ENCODE assay signal across 8 mouse cellular contexts in genomic region chr7:142284023-142284591, GRCm38 (mm10). TPM values are rescaled to one million over a fixed set of nuclear protein-coding genes. Genes with fewer than 3 reads are reported as not detected.
A peak's percentile ranks its signal among the peaks of the same experiment; 100 is the strongest.
DNase-seq lines count a peak whose midpoint lies in the region; ATAC-seq and TF ChIP-seq lines count a peak whose summit lies in the region.

No protein-coding gene starts in this region.

- peak overlapping the region; percentile 66 for H3K9ac ChIP-seq in forebrain, embryonic 13.5 days
- H3K9ac ChIP-seq in lung, embryonic 14.5 days: peak overlapping the region; percentile 65

- DNase-seq in G1E (ENCODE audit: low spot score): peak; percentile 11
- peak; percentile 5 for DNase-seq in c-Kit-positive CD71-positive TER-119-positive erythroid progenitor cells, embryonic 14.5 days (ENCODE audit: low spot score)
- peak; percentile 62 to 66 for DNase-seq in heart, postnatal 14 days
- peak; percentile 79 to 87 for DNase-seq in kidney, postnatal 4 days
- DNase-seq in lung, embryonic 14.5 days: peak; percentile 88
- peak; percentile 27 to 42 for DNase-seq in thymus, adult 18-20 months

- TF ChIP-seq CTCF in G1E (IDR thresholded peaks at IDR 0.05; ENCODE audit: low read depth, low read length): no peak
- peak; percentile 39 for TF ChIP-seq CTCF in lung, embryonic 14.5 days (IDR thresholded peaks at IDR 0.05; ENCODE audit: low read depth)

- peak overlapping the region; percentile 72 for H3K27ac ChIP-seq in forebrain, embryonic 13.5 days
- H3K27ac ChIP-seq in lung, embryonic 14.5 days (ENCODE audit: low read depth): peak overlapping the region; percentile 94

- no peaks in the 10 kb centered on the region for H3K9me3 ChIP-seq in G1E (replicated peaks)
- H3K9me3 ChIP-seq in forebrain, embryonic 13.5 days (replicated peaks): no peaks in the 10 kb centered on the region
- H3K9me3 ChIP-seq in lung, embryonic 14.5 days (ENCODE audit: low read depth, low read length): no peaks in the 10 kb centered on the region

- peaks cover 6% of the 10 kb centered on the region; the same call in 1 of the 2 replicates for H3K4me1 ChIP-seq in G1E (ENCODE audit: insufficient read depth, low read depth, low read length)
- peaks cover 14% of the 10 kb centered on the region; the same call in 1 of the 2 replicates for H3K4me1 ChIP-seq in forebrain, embryonic 13.5 days
- no peaks in the 10 kb centered on the region for H3K4me1 ChIP-seq in lung, embryonic 14.5 days (ENCODE audit: insufficient read depth)

- WGBS in forebrain, embryonic 13.5 days: under 1% methylated on average over 38 of the region's 38 CpGs
- WGBS in lung, embryonic 14.5 days: under 1% methylated on average over 38 of the region's 38 CpGs

- H3K4me2 ChIP-seq in forebrain, embryonic 13.5 days: peak overlapping the region; percentile 83
- H3K4me2 ChIP-seq in lung, embryonic 14.5 days: peak overlapping the region; percentile 78

- peaks cover 38% of the 10 kb centered on the region for H3K27me3 ChIP-seq in G1E (ENCODE audit: insufficient read depth, low read length)
- peaks cover 16% of the 10 kb centered on the region for H3K27me3 ChIP-seq in forebrain, embryonic 13.5 days
- no peaks in the 10 kb centered on the region for H3K27me3 ChIP-seq in lung, embryonic 14.5 days (ENCODE audit: insufficient read depth, low read length)

- intact Hi-C loops in heart, postnatal 14 days (cut with DNase I): no loop called here

- H3K36me3 ChIP-seq in G1E (replicated peaks): no peaks in the 10 kb centered on the region
- H3K36me3 ChIP-seq in forebrain, embryonic 13.5 days (ENCODE audit: poor library complexity, severe bottlenecking): no peaks in the 10 kb centered on the region
- H3K36me3 ChIP-seq in lung, embryonic 14.5 days (ENCODE audit: insufficient read depth): no peaks in the 10 kb centered on the region

- peak overlapping the region; percentile 53; the same call in 1 of the 2 replicates for H3K4me3 ChIP-seq in G1E (ENCODE audit: low read depth, low read length)
- peak overlapping the region; percentile 56 for H3K4me3 ChIP-seq in forebrain, embryonic 13.5 days
- H3K4me3 ChIP-seq in lung, embryonic 14.5 days (ENCODE audit: low read depth, low read length): peak overlapping the region; percentile 48

- ATAC-seq in G1E (ENCODE audit: extremely low read depth, insufficient number of reproducible peaks, low FRiP score, poor library complexity, severe bottlenecking): peak; percentile 34
- peak; percentile 80 for ATAC-seq in forebrain, embryonic 13.5 days
- ATAC-seq in lung, embryonic 14.5 days (ENCODE audit: insufficient read depth): peak; percentile 86
- peak; percentile 61 for ATAC-seq in neutrophil, adult 5-6 weeks (ENCODE audit: extremely low read depth, insufficient number of reproducible peaks, low FRiP score, poor library complexity, severe bottlenecking)

RNA-seq across cellular contexts. Expression of gene Gm4559, which starts 9.9 kb away (rescaled TPM):
- total RNA-seq in G1E (2014; fragmentation: Nextera tagmentation) (not detected in 2 replicates), G1E (2017) (not detected in 2 replicates)
- polyA plus RNA-seq in G1E (2012): not detected in 2 replicates
- not detected in 2 replicates for polyA plus RNA-seq in forebrain, embryonic 13.5 days (2015; fragmentation: Nextera tagmentation; extraction: Ambion mirVana)
- total RNA-seq in heart, postnatal 14 days (2021): not detected
- polyA plus RNA-seq in lung, embryonic 14.5 days (2014; fragmentation: Nextera tagmentation; extraction: Ambion mirVana): not detected in 2 replicates
- not detected in 2 replicates for total RNA-seq in neutrophil, adult 5-6 weeks (2017)

RNA-seq across cellular contexts. Expression of gene Krtap5-1, which starts 12.8 kb away (rescaled TPM):
- total RNA-seq in G1E (2014; fragmentation: Nextera tagmentation): not detected in 2 replicates
- total RNA-seq in G1E (2017): not detected in 2 replicates
- polyA plus RNA-seq in G1E (2012): not detected in 2 replicates
- polyA plus RNA-seq in forebrain, embryonic 13.5 days (2015; fragmentation: Nextera tagmentation; extraction: Ambion mirVana): not detected in 2 replicates
- not detected for total RNA-seq in heart, postnatal 14 days (2021)
- polyA plus RNA-seq in lung, embryonic 14.5 days (2014; fragmentation: Nextera tagmentation; extraction: Ambion mirVana): not detected in 2 replicates
- total RNA-seq in neutrophil, adult 5-6 weeks (2017): not detected in 2 replicates

RNA-seq across cellular contexts. Expression of gene Krtap5-4, which starts 19.2 kb away (rescaled TPM):
- total RNA-seq in G1E (2014; fragmentation: Nextera tagmentation): not detected in 2 replicates
- not detected in 2 replicates for total RNA-seq in G1E (2017)
- not detected in 2 replicates for polyA plus RNA-seq in G1E (2012)
- not detected in 2 replicates for polyA plus RNA-seq in forebrain, embryonic 13.5 days (2015; fragmentation: Nextera tagmentation; extraction: Ambion mirVana)
- total RNA-seq in heart, postnatal 14 days (2021): not detected
- polyA plus RNA-seq in lung, embryonic 14.5 days (2014; fragmentation: Nextera tagmentation; extraction: Ambion mirVana): not detected in 2 replicates
- not detected in 2 replicates for total RNA-seq in neutrophil, adult 5-6 weeks (2017)

RNA-seq across cellular contexts. Expression of gene Gm2431, which starts 26.0 kb away (rescaled TPM):
- total RNA-seq in G1E (2014; fragmentation: Nextera tagmentation) (not detected in 2 replicates), G1E (2017) (not detected in 2 replicates)
- polyA plus RNA-seq in G1E (2012): not detected in 2 replicates
- polyA plus RNA-seq in forebrain, embryonic 13.5 days (2015; fragmentation: Nextera tagmentation; extraction: Ambion mirVana): not detected in 2 replicates
- not detected for total RNA-seq in heart, postnatal 14 days (2021)
- not detected in 2 replicates for polyA plus RNA-seq in lung, embryonic 14.5 days (2014; fragmentation: Nextera tagmentation; extraction: Ambion mirVana)
- not detected in 2 replicates for total RNA-seq in neutrophil, adult 5-6 weeks (2017)

RNA-seq across cellular contexts. Expression of gene Gm40460, which starts 43.2 kb away (rescaled TPM):
- not detected in 2 replicates for total RNA-seq in G1E (2014; fragmentation: Nextera tagmentation)
- not detected in 2 replicates for total RNA-seq in G1E (2017)
- polyA plus RNA-seq in G1E (2012): not detected in 2 replicates
- polyA plus RNA-seq in forebrain, embryonic 13.5 days (2015; fragmentation: Nextera tagmentation; extraction: Ambion mirVana): not detected in 2 replicates
- not detected for total RNA-seq in heart, postnatal 14 days (2021)
- polyA plus RNA-seq in lung, embryonic 14.5 days (2014; fragmentation: Nextera tagmentation; extraction: Ambion mirVana): not detected in 2 replicates
- not detected in 2 replicates for total RNA-seq in neutrophil, adult 5-6 weeks (2017)

Comparison
In these comparisons a context has a peak if more than half of its experiments do, and no peak if none do; other contexts are left out.
1. Peak in every context shown above with its lines: DNase-seq, ATAC-seq, H3K4me3 ChIP-seq and H3K27ac ChIP-seq.
2. ATAC-seq: peak in every context shown above with its lines; median percentile 86 in lung, embryonic 14.5 days; 80 in forebrain, embryonic 13.5 days; 61 in neutrophil, adult 5-6 weeks; 34 in G1E.
3. DNase-seq: peak in every context shown above with its lines; median percentile 88 in lung, embryonic 14.5 days; 83 in kidney, postnatal 4 days; 64 in heart, postnatal 14 days; 34 in thymus, adult 18-20 months; 11 in G1E; 5 in c-Kit-positive CD71-positive TER-119-positive erythroid progenitor cells, embryonic 14.5 days.